Mouse (Mus musculus): ENCODE measurements at regions not wholly inside any gene's neighbourhood (a gene's known extent, or its start where the extent isn't known, plus 50 kb on each side); places are given as distances from the start of the nearest gene placed in this dataset.

DNA sequence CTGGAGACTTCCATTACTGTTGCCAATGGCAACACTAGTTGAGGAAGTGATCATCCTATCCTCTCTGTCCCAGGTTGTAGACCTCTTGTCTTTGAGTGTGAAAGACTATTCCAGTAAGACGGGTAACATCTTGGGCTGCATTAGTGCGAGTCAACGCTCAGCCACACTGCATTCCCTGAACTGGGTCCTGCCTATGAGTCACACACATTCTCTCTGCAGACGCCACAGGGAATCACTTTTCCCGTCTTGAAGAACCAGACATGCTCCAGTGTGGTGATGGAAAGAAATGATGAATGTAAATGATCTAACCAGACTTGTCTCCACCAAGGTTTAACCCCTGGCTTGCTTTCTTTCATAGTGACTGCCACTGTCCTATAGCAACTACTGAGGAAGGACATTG lies 199.1 kb upstream of the Maf start:
- no peak for DNase-seq (ENCODE audit: low spot score)

DNA sequence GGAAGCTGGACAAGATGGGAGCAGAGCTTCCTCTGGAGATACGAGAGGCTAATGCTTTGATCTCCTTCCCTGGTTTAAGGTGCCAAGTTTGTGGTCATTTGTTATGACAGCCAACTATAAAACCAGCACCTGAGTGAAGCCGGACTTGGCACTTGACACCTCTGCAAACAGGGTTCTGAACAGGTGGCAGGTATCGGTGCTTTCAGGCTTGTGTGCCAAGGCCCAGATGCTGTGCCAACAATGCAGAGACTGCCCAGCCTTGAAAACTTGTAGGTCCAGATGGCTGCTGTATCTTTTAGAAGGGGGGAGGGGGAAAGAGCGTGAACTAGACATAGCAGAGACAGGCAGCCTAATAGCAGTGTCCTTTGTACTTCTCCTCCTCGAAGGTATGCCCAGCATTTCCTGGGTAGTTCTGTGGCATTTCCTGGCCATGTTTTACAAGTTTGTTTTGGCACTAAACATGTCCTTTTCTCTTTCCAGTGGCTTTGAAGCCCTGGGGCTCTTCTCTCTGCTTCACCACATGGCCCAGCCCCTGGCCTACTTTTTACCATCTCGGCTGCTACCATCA lies 196.3 kb upstream of the Maf start:
- peak; percentile 37 for DNase-seq (ENCODE audit: low spot score)

DNA sequence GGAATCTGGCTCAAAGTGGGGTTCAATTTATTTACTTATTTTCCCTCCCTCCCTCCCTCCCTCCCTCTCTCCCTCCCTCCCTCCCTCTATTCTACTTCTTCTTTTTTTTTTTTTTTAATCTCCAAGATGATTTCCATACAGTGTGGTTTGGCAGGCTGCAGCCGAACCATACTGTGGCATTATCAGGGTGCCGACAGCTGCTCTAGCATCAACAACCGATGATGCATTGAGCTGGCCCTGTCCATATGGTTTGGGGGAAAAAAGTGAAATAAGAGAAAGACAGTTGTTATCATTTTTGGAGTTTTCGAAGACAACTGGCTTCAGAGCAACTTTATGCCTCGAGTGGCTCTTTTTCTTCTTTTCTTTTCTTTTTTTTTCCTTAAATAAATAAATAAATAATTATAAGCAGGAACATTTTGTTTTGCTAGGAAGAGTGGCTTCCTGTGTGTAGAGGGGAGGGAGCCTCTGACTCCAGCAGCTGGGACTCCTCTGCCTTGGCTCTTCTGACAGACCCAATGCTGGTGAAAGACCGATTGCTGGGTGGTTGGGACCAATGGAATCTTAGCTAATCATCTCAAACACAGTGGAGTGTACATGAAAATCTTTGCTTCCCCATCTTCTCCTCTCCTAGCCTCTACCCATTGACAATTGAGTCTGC lies 190.1 kb upstream of the Maf start:
- DNase-seq (ENCODE audit: low spot score) = peak; percentile 21

DNA sequence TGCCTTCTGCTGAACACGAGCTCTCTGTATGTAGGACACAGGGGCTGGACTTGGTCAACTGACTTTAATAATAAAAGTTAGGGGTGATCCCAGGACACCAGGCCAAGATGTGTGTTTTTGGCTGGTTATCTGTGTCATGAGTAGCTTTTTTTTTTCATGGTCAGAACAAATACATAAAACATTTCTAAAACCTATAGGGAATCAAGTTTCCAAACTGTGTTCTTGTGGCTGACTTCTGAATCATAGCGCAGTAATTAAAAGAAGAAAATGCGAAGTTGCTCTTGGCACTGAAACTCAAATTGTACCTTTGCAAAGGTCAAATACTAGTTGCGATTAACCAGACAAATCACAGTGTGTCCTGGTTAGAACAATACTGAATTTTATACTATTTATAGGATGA lies 189.5 kb upstream of the Maf start:
- DNase-seq (ENCODE audit: low spot score) = no peak

DNA sequence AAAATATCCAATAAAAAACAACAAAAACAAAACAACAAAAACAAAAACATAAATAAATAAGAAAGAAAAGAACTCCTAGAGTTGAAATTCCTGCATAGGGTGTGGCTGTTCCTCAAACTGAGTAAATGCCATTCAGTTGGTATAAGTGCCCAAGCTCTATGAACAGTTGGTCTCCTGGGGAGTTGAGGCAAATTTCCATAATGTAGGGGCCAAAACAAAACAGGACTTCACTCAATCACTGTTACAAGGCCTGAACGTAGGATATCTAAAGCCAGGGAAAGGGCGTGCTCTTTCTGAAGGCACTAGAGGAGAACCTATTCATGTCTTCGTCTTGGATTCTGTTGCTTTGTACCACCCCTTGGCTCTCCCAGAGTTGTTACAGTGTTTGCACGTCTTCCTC lies 188.5 kb upstream of the Maf start:
- no peak for DNase-seq (ENCODE audit: low spot score)

DNA sequence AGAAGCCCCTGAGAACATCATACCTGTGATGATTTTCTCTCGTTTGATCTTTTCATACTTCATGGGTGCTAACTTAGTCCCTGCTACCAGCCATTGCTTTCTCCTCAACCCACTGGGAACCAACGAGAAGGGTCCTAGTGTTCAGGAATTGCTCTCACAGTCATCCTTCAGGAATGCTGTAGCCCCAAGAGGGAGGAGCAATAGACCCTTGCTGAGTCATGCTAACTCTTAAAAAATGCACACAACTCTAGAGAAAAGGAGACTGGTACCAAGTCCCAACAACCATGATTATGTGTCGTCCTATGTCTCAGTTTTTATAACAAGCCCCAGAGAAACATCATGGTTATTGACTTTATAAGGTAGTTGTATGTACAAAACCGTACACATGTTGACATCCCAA lies 180.7 kb upstream of the Maf start:
- no peak for DNase-seq (ENCODE audit: low spot score)

DNA sequence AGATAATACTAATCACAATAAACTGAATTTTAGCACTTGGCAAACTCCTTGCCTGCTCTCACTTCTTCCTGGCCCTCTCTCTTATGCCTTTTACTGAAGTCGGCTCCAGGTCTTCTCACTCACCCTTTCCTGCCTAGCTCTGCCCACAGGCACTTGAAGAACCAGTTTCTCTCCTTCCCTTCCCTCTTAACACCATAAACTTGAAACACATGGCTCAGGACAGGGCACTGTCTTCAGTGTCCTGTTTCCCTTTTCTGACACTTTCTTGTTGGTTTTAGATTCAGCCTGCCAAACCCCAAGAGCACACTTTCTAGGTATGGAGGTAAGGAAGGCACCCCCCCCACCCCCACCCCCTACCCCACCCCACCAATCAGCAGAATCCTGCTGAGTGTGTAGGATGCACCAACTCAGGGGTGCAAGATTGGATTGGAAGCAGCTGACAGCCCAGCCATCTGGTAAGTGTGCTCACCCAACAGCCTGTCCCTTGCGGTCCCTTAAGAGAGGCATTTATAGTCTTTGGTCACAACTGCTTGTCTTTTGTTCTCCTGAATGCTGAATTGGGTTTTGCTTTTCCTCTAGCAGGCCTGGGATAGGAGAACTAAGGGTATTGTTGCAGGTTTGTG lies 177.6 kb upstream of the Maf start:
- peak; percentile 33 for DNase-seq (ENCODE audit: low spot score)

DNA sequence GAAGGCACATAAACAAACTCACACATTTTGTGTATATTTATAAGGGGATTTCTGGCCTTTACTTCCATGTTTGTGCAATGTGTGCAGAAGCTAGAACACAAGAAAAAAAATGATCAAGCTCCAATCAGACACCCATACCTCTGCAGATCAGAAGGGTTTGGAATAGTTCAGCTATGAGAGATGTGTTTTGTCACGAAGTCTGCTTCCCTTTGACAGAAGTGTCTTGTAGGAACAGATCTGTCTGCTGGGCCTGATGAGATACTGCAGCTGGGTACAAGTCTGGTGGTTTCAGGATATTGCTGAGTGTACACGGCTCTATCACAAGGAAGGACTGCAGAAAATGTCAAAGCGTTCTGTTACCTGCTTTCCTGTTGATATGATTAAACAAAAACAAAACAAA lies 176.2 kb upstream of the Maf start:
- DNase-seq (ENCODE audit: low spot score) = no peak

DNA sequence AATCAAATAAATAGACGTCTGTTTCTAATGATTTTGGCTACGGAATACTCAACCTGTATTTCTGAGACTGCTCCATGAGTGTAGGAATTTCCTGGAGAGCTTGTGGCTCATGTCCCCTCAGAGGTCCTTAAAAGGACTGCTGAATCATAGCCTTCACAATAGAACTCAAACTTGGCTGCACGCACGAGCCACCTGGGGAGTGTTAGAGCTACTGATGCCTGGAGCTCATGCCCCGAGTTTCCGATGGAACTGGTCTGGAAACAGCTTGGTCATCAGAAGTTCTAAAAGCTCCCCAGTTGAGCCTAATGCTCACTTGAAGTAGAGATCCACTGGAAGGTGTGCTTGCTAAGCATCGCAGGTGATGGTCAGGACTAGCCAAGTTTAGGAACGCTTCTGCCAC lies 174.3 kb upstream of the Maf start:
- no peak for DNase-seq (ENCODE audit: low spot score)

DNA sequence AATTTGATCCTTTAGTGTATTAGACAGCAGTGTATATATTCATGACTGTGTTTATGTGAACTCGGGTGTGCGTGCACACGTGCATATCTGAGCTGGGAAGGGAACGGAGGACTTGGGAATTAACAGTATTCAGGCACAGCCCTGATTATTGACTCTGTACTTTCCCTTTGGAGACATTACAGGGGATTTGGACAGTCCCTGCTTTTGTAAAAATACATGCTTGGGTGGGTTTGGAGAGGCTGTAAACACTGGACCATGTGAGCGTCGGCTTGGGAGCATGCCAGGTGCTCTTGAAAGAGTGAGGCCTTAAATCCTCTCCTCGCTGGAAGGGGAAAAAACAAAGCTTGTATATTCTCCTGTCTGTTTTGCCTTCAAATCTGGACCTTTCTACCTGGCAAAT lies 167.2 kb upstream of the Maf start:
- DNase-seq (ENCODE audit: low spot score) = peak; percentile 56

DNA sequence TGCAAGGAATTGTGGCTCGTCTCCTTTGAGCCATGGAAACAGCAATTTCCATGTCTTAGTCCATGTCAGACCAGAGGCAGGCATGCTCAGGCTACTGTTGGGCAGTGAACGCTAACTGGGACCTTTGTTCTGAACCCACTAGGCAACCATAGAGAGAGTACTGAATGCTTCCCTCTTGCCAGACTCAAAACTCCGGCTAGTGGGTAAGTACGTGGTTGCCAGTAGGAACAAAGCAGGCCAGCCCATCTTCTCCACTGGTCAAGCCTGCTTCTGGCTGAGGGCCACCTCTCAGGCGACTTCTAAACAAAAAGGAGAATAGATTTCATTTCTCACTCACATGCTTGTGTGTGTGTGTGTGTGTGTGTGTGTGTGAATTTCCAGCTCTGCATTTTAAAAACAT lies 163.8 kb upstream of the Maf start:
- no peak for DNase-seq (ENCODE audit: low spot score)

DNA sequence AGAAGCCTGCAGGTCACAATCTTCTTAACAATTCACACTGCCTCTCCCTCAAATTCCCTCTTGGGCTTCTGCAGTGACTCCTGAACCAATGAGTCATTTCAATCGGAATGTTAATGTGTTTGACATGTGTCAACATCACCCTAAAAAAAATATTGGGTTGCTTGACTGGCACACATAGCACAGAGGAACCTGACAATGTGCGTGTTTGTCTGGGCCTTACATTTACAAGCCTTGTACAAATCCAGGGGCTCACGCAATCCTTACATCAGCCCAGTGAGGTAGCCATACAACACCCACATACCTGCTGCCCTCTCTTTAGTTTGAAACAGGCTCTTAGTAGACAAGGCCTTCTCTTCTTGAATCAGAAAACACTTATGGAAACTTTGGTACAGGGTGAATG lies 153.8 kb upstream of the Maf start:
- DNase-seq (ENCODE audit: low spot score) = no peak

DNA sequence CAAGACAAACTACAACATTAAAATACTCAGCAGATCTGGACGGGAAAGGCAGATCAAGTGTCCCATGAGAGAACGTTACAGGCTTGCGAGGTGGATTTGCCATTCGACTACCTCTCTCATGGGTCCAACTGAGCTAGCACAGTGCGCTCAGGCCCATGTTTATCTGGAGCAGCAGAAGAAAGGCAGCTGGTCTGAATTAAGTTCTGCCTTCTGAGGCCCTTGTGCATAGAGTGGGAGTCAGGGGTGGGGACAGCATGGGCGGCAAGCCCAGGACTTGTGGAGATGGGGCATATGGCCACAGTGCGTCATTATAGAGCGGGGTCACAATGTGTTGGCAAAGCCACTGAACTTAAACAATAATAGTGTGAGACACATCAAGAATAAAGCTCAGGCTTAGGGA lies 151.8 kb upstream of the Maf start:
- DNase-seq (ENCODE audit: low spot score) = peak; percentile 32

DNA sequence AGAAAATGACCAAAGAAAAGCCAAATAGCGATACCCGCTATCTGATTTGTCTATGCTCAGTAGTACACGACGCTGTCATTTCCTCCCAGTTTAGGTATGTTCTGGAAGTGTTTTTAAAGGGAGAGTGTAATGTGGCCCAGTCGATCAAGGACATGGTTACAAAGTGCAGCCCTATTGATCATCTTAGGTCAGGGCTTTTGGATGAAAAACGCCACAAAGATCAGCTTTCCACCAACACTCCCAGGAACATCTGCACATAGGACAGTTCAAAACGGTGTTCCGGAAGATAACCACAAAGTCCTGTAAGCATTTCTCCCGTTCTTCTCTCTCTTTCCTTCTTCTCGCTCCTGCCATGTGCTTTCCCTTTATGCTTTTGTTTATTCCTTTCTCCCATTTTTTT lies 149.2 kb upstream of the Maf start:
- DNase-seq (ENCODE audit: low spot score) = no peak

DNA sequence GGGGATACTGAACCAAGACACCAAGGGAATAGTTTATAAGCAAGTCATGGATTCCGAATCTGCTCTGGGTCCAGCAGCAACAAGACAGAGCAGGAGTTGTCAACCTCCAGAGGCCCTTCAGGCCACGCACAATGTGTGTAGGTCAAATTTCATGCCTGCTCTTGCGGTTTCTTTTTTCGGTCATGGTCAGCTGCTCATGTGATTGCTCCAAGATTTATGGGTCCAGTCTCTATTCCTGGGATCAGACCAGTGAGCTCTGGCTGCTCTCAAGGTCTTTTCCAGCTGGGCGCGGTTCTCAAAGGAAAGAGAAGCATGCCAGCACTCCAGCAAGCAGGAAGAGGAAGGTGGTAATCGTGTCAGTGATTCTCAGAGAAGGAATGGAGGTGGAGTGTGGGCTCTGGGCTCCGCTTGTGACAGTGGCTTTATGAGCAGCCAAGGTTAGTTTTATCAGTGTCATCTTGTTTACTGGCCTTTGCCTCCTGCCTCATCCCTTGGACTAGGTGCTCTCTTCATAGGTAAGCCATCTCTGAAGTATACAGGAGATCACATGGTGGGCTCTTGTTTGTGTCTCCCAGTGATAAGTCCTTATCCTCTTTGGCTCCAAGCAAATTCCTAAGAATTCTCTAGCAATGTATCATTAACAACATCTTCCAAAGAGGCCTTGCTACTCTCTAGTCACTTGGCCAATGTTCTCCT lies 148.5 kb upstream of the Maf start:
- no peak for DNase-seq (ENCODE audit: low spot score)

DNA sequence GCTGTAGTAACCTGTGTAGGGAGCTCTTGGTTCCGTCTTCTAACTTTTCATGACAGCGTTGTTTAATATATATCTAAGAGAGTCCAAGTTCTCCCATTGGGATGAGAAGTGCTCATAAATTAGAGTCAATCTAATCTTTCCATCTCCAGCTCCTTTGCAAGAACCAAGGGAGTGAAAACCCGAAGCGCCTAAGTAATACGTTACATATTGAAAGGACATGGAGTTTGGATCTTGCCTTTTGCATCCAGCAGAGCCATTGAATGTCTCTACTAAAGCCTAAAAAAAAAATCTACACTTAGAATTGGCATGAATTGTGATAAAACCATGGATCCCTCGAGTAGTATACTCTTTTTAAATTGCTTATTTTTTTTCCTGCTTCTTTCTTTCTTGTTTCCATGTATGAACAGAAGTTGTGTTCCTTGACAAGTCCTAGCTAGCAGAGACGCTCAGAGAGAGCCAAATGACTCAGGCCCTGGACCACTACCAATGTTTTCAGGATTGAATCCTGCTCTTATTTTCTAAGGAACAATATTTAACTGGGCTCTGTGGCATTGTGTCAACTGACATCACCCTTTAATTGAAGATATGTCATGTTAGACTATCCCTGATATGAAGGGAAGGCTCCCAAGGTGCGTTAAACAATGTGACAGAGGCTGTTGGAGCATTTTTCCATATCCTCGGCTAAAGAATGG lies 146.8 kb upstream of the Maf start:
- peak; percentile 78 for DNase-seq (ENCODE audit: low spot score)

DNA sequence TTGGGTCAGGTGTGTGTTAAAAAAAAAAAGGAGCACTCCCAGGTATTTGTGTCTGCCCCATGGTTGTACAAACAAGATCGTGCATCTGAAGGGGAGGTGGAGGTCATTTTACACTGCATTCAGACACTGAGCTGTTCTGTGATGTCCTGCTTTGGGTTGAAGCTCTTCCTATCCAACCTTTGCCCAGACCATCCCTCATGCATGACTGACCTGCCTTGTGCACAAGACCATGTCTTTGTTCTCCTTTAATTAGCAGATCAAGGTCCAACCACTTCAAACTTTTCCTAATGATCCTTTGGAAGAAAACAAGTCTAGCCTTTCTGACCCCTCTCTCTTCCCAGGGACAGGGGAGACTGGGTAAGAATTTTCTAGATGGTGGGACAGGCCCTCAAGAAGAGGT lies 143.0 kb upstream of the Maf start:
- no peak for DNase-seq (ENCODE audit: low spot score)

DNA sequence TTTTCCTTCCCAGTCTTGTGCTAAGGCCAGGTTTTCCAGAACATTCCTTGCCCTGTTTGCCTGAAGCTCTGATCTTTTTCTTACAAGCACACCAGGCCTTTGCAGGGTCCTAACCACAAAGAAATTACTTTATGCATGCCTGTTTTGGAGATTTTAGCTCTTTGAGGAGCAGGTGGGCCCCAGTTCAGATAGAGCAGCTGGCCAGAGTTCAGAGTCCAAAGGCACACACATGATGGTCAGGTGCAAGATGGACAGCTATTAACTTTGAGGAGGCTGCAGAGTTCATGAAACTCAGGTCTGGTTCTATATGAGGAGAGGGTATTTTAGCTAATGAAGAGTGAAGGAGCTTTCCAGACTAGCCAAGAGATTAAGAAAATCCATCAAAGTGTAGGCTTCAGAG lies 125.8 kb upstream of the Maf start:
- no peak for DNase-seq (ENCODE audit: low spot score)

DNA sequence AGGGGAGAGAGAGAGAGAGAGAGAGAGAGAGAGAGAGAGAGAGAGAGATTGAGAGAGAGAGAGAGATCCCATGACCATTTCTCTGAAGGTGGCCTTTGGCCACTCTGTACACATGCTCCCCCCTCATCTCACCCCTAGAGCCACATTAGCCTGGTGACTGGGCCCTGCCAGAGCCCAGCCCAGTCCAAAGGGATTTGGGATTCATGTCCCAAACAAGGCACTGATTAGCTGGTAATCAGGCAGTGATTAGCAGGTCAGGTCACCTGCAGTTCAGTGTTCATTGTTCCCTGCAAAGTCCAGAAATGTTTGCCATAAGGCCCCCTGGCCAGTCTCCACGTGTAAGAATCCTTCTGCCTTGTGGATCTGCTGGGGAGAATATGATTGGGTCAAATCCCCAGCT lies 124.1 kb upstream of the Maf start:
- no peak for DNase-seq (ENCODE audit: low spot score)

DNA sequence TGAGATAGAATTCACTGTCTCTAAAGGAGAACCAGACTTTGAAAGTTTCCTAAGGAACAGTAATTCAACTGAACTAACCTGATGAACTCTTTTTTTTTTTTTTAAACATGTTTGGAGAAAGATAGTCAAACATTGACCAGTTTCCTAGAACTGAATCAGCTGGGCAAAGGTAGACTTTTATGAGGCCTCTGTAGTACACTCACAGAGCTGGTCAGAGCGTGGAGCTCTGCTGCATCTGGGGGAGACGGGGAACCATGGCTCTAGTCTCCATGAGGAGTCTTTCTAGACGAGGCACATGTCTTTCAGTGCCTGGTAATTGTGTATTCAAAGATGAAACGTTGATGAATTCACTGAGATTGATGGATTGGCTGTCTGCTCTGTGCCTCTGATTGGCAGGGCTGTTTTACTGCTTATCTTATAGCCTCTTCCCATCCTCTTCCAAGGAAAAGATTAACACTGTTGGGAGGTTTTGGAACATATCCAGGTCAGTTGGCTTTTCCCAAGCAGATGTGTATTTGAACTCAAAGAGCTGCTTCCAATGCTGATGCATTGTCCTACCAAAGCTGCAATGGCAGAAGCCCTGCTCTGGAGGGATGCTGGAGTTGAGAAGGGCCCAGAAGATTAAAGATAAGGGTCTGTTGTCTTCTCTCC lies 122.5 kb upstream of the Maf start:
- no peak for DNase-seq (ENCODE audit: low spot score)

DNA sequence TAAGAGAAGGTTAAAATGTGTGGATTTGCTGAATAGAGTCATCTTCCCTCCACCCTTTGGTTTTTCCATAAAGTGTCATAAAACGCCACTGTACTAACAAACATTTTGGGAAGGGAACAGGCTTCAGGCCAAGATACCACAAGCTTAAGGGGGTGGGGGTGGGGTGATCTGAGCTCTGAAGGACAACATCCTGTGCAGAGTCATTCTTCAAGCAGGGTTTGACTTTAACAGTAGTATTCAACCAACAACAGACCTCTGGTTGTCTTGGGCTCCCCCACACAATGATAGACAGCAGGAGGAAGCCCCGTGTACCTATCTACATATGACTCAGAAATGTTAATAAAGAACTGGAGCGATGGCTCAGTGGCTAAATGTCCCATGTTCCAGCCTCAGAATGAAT lies 118.9 kb upstream of the Maf start:
- DNase-seq (ENCODE audit: low spot score) = no peak

DNA sequence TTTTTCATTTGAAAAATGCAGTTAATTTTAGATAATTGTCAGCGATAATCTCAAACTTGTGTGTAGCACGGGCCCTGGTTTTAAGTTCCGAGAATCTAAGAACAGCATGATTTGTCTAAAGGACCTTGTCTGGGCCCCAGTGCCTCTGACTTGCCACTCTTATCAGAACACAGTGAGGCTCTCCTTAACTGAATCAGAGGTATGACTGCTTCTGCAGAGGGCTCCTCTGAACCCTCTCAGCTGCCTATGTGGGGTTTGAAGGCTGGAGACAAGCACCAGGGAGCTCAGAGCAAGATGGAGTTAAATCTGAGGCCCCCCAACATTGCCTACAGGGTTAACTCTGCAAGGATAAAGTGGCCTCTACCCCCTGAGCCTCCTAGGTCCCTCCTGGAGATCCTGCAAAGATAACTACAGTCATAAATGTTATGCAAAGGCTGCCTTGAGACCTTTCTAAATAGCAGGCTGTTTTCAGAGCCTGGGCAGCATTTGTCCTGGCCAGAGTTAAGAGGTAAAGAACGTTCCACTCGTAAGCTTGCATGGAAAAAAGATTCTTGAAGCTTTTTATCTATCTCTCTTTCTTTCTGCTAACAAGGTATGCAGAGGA lies 118.4 kb upstream of the Maf start:
- no peak for DNase-seq (ENCODE audit: low spot score)

Data from urinary bladder, postnatal 14 days (tissue).